Mouse (Mus musculus): ENCODE measurements around the gene Dlg4.

Dlg4 gene

DNA sequence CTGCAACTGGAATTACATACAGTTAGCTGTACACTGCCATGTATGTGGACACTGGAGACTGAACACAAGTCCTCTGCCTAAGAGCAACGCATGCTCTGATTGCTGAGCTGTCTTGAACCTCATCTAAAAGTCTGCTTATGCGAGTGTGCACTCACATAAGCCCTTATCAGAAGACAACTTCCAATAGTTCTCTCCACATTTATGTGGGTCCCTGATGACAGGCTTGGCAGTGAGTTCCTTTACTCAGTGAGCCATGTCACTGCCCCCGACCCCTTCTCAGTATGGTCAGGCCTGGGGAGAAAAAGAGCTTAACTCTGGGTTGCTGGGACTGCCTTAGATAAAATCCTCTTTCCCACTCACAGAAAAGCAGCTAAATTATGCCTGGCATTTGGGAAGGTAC is at the start of gene Dlg4:
Gene Dlg4 (plus strand): TSS at position 274 of the 400 bp plus-strand sequence.
- no peak for DNase-seq (ENCODE audit: low spot score)

GRCm38 (mm10) chr11:69968793-69969192 is 47.9 kb upstream of the Dlg4 start:
- no peak for DNase-seq (ENCODE audit: low spot score)

- DNase-seq (ENCODE audit: low spot score): no peak
Measured at GRCm38 (mm10) chr11:69970222-69970621, 46.5 kb upstream of the Dlg4 start.

DNA sequence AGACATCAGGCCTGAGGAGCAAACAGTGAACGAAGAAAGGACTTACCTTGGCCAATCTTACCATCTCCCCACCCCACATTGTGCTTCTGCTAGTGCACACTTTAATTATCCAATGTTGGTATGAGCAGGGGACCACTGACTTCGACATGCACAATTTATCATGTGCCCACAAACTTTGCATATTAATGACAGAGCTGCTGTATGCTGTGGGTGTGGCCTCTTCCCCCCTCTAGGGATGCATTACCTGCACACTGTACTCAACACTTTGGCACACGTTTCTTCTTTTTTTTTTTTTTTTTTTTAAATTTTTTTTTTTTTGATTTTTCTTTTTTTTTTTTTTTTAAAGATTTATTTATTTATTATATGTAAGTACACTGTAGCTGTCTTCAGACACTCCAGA is 46.0 kb upstream of the Dlg4 start:
- no peak for DNase-seq (ENCODE audit: low spot score)

DNA sequence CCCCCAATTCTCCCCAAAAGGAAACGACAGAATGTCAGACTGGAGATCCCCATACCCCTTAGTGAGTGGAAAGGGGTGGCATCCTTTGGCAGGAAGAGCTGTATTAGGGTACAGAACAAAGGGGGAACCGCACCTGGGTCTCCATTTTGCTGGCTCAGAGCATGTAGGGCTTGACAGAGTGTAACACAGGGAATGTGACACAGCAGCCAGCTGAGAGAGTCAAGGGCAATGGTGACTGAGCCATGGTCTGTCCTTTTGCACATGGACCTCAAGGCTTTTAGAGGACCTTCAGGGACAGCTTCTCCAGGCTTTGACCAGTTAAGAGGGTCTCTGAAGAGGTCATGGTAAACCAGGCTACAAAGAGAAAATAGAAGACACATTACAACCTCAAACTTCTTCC is 41.8 kb upstream of the Dlg4 start:
- no peak for DNase-seq (ENCODE audit: low spot score)

DNA sequence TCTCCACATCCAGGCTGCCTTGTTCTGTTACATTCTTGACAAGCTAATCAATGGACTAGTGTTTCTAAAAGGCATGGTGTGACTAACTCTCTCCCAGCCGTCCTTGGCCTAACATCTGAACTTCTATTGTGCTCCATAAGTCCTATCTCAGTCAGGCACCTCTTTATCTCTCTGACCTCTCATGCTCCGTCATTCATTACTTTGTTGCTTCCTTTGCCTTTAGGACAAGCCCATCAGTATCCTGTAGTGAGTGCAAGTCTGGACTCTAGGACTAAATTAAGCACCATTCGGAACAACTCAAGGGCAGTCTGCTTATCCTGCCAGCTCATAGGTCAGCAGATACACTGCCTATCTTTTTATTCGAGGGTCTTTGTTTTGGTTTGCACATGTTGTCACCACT is 40.5 kb upstream of the Dlg4 start:
- DNase-seq (ENCODE audit: low spot score): no peak

DNA sequence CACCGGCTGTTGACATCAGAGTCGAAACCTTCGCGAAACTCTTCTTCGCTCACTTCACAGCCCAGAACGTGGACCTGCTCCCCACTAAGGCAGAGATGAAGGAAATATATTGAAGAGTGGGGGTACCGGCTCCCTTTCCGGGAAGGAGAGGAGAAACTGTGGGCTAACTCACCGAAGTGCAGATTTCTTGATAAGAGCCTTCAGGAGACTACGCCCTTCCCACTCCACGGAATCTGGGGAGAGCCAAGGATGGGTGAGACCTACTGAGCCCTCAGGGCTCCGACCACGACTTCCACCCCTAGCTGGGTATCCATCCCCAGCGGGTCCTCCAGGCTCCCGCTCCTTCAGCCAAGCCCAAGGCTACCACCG is 36.9 kb upstream of the Dlg4 start:
- no peak for DNase-seq (ENCODE audit: low spot score)

DNA sequence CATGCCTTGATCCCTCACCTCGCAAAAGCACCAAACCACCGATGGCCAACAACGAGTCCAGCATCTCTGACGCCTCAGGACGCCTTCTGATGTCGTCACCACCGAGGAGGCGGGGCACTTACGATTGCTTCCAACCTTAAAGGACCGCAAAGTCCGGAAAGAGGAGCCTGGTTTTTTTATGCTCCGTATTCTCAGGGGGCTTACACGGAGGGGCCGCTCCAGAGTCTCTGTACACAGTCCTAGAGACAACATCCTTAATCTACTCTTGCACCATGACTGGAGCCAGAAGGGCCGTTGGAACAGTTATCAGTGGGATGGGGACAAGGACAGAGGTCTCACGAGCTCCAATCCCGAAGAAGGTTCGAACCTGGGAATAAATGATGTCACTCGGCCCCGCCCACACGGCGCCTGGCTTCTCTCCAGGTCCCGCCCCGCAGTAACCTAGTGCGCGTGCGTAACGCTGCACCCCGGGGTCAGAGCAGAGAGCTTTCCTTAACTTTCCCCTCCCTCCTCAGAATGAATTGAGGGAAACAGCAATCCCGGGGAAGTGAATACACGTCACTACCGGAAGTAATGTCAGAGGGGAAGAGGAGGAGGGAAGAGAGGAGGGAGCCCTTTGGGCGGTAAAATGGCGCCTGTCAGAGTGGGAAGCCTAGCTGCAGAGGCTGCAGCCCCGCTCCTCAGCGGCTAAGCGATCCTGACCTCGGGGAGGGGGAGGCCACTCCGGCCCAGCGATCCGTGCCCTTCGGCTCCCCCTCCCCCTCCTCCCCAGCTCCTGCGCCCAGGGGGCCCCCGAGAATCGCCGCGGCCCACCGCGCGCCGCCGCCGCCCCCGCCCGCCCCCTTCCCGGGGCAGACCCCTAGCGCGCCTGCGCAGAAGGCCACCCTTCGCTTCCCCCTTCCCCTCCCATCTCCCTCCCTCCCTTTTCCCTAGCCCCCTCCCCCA is 36.3 kb upstream of the Dlg4 start:
- DNase-seq (ENCODE audit: low spot score): peak; percentile 99

DNA sequence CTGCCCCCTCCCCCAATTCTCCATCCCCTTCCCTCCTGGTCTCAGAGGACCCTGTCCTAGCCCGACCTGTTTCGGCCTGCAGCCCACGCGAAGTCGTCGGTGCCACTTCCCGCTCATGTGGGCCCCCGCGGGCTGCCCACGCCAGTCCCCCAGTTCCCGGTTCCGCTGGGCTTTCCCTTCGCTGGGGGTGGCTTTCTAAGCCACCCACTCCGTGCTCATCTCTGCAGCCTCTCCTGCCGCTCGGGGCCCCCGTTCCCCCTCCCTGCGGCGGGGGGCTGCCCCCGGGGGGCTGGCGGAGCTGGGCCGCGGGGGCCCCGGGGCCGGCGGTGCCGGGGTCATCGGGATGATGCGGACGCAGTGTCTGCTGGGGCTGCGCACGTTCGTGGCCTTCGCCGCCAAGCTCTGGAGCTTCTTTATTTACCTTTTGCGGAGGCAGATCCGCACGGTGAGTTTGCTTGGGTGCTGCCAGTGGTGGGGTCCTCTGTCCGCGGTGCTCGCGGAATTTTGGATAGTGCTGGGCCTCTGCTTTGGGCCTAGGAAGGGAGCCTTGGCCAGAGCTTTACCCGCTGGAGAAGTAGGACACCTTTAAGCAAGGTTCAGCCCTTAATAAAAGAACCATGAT is 35.5 kb upstream of the Dlg4 start, which contains the start of gene Ctdnep1:
Gene Ctdnep1 (plus strand): TSS at position 16 of the 622 bp plus-strand sequence.
- no peak for DNase-seq (ENCODE audit: low spot score)

DNA sequence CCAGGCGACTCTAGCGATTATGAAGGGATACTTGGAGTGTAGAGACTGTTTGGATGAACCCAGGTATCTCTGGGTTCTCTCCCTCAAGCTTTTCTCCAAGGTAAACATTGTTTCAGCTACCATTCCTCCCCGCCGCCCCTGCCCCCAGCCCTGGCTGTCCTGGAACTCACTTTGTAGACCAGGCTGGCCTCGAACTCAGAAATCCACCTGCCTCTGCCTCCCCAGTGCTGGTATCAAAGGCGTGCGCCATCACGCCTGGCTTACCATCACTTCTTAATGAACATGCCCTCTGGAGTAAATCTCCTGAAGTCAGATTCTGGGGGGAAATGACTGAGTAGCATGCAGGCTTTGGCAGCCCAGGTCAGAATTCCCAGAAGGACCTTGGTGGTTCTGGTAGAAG is 34.5 kb upstream of the Dlg4 start, which contains the start of gene Elp5:
Gene Elp5 (minus strand): TSS at position 293 of the 400 bp plus-strand sequence.
- no peak for DNase-seq (ENCODE audit: low spot score)

GRCm38 (mm10) chr11:69982877-69983276 is 33.9 kb upstream of the Dlg4 start:
- no peak for DNase-seq (ENCODE audit: low spot score)

DNA sequence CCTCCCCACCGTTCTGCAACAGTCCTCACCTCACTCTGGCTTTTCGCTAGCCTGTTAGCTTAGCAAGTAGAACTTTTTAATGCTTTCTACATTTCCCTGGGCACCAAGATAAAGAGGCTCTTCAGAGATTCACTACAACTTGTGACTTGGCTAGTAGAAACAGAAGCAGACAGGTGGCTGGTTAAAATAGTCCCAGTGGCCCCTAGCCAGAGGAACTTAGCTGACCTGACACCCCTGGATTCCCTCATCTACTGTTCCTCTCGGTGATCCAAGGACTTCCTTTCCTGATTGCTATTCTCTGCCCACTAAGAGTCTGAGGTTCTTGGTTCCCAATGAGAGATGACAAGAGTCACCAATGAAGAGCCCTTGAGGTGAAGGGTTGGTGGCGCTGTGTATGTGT is 33.4 kb upstream of the Dlg4 start:
- no peak for DNase-seq (ENCODE audit: low spot score)

- peak; percentile 2 for DNase-seq (ENCODE audit: low spot score)
Measured at GRCm38 (mm10) chr11:69984431-69984830, 32.3 kb upstream of the Dlg4 start.

GRCm38 (mm10) chr11:69989949-69990348 is 26.8 kb upstream of the Dlg4 start:
- DNase-seq (ENCODE audit: low spot score): no peak

DNA sequence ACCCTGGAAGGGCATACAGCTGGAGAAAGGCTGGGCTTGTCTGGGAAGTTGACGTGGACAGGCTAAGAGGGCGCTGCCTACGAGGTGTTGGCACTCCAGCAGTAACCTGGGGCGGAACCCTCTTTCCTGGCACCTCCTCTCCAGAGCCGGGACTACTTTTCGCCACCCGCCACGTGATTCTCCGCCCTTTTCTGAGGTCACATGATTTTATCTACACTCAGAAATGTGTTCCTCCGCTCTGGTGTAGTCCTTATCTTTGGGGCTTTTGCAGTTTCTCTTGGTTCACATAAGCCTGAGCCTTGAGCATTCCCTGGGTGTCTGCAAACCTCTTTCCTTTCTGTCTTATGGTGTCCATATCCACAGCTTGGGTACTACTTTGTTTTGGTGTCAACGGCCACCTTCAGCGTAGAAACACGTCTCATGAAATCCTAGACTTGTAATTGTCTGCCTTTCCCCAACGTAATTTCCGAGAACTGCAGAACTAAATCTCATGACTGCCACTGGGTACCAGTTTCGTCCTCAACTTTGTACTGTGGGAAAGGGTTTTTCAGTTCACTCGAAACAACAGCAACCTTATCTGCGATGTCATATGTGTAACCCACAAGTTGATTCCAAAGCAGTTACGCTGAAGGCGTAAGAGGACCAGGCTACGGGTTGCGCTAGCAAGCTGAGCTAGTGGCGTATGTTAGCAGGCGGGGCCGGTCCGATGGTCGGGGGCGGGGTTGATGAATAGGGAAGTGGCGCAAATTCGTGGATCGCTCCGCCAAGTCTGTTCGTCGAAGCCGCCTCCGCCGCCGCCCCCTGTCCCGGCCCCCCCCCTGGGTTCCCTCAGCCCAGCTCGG is 25.7 kb upstream of the Dlg4 start, which contains the start of gene Gabarap:
Gene Gabarap (plus strand): TSS at position 294 of the 842 bp plus-strand sequence.
- DNase-seq (ENCODE audit: low spot score): peak; percentile 97

- DNase-seq (ENCODE audit: low spot score): no peak
Measured at GRCm38 (mm10) chr11:69991711-69992110, 25.0 kb upstream of the Dlg4 start.

DNA sequence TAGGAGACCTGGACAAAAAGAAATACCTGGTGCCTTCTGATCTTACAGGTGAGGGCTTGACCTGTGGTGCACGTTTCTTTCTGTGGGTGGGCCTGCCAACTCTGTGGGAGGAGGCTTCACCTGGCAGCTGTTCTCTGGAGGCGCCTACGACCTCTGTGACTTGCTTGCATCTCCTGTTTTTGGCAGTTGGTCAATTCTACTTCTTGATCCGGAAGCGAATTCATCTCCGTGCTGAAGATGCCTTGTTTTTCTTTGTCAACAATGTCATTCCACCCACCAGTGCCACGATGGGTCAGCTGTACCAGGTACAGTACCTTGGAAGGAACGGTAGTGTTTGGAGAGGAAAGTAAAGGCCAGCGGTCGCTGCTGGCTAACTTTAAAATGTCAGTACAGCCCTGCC is 24.3 kb upstream of the Dlg4 start:
- DNase-seq (ENCODE audit: low spot score): no peak

GRCm38 (mm10) chr11:69992932-69993331 is 23.8 kb upstream of the Dlg4 start:
- DNase-seq (ENCODE audit: low spot score): no peak

GRCm38 (mm10) chr11:69994401-69995090 is 22.2 kb upstream of the Dlg4 start:
- DNase-seq (ENCODE audit: low spot score): no peak

- peak; percentile 97 for DNase-seq (ENCODE audit: low spot score)
Measured at GRCm38 (mm10) chr11:69995391-69995960, 21.3 kb upstream of the Dlg4 start, which contains the start of gene Phf23. TSS of gene Phf23 (plus strand) at chr11:69995777.
